Mouse (Mus musculus) ES-CJ7 (cell line): ENCODE results near the gene Susd3.

Experiments used
- DNase-seq: peaks from one replicate; pipeline ENCODE4 v3.0.0; 2011; ENCODE audit warnings: low read depth, low spot score

Susd3 gene

DNA sequence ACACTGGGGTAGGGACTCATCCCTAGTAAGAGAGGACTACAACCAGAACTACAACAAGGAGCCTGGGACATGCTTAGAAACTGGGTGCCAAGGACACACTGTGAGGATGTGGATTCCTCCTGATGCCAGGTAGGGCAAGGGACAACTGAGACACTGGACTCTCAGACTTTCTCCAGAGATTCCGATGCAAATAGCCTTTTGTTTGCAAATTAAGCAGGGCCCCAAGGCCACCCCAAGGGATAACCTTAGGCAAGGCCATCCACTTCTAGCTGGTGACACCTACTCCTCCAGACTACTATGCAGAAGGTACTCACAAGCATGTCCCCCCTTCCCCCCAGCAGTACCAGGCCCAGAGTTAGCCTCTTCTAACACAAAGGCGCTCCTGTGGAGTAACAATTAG is 1.9 kb downstream of the Susd3 start:
- DNase-seq: peak; percentile 7

DNA sequence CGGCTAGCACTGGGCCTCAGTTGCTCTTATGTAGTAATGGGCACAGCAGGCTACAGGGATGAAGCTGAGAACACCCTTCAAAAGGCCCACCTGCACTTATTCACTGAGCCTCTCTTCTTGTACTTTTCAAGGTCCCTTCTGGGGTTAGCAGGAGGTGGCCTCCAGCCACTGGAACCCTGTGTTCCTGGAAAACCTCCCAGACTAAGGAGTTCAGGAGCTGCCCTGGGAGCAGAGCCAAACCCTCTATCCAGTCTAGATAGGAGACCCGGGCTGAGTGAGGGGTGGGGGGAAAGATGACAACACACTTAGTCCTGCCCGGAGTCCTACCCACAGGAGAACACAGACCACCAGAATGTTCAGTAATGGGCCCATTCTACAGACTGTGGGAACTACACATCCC is 2.5 kb downstream of the Susd3 start:
- no peak for DNase-seq

DNA sequence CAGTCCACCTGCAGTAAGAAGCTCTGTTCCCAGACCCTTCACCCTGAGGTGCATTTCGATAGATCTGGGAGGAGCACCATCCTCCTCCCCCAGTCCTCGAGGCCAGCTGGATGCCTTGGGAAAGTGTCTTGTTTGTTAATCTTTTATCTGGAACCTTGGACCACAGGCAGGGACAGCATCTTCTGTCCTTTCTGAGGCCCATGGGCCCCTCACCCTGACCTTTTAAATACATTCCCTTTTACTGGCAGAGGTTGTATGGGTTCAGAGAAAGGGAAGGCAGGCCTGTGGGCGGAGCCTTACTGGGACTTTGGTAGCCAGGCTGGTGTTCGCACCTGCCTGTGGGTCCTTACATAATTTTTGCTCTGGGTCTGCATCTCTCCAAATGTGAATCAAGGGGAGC is 3.3 kb downstream of the Susd3 start:
- DNase-seq: no peak

DNA sequence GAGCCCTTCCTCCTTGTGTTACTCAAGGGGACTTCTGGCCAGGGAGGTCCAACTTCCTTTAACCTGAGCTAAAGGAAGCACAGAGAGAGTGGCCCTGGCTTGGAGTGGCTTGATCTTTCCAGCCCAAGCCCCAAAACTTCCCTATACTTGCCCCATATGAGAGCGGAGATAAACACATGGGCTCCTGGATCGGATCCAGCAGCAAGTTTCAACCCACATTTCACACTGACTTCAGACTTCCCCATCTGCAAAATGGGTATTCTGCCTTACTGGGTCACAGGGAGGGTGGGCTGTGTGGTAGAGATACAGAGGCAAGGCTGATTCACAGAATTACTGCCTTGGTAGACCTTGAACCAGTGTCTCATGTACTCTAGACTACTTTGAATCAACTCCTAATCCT is 5.0 kb downstream of the Susd3 start:
- DNase-seq: no peak

DNA sequence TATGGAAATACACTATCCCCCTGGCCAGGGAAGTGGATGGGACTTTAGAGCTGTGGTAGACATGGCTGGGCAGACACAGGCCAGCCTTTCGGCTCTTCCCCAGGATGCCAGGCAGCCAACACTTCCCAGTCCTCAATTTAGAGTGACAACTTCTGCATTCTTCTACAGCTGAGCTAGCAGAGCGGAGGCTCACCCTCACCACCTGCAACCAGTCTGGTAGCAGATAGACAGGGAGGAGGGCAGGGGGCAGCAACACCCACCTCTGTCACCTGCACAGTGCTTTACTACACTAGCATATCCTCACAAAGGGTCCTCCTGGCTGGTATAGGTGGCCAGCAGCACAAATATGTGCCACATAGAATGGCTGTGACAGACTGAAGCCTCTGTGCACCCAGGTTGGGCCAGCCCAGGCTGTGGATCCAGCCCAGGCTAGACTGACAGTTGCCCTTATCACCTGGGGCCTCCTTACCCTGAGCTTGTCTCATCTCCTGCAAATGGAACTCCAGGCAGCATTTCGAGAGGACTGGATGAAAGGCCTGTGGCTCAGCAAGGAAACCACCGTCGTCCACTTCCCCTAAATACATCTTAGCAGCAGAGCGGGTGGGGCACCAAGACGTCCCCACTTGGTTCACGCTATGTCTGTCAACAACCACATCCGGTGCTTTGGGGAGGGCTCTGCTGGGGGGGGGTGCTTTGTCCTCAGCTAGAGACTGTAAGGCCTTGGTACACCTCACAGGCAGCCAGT is 6.0 kb downstream of the Susd3 start:
- DNase-seq: no peak

DNA sequence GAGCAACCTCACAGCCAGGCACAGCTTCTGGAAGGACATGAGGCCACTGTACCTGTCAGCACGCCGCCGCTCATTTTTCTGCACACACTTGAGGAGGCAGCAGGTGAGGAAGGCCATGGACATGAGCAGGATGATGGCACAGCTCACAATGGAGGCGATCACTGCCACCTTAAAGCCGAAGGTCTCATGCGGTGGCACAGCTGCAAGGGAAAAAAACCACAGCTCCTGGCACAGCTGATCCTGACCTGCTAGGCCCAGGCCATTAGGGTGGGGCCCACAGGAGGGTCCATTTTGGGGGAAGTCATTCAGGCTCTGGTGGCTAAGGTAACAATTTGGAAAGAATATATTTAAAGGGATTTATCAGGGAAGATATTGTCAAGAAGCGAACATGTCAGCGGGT is 9.8 kb downstream of the Susd3 start:
- DNase-seq: no peak

DNA sequence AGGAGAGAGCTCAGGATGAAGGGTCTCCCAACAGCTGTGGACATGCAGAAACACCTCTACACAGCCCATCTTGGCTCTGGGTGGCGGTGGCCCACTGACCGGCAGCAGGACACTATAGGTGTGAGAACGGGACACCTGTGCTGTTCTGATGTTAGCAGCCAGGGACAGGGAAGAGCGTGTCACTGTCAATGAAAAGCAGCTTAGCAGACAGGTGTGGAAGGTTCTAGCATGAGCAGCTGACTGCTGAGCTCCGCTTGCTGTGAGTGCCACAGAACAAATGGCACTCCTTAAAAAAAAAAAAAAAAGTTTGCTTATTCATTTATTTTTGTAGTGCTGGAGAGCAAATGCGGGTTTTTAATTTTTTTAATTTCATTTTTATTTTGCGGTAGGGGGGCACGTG is 10.9 kb downstream of the Susd3 start:
- DNase-seq: no peak

DNA sequence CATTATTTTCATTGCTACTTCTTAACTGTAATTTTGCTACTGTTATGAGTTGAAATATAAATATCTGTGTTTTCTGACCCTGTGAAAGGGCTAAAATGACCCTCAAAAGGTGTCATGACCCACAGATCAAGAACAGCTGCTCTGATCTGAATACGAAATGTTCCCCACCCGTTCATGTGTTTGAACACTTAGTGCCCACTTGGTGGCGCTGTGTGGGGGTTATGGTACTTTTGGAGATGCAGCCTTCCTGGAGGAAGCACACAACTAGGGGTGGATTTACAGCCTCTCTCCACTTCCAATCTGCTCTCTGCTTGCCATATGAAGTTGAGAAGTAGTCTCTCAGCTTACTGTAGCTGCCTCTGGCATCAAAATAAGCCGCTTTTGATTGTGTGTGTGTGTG is 13.8 kb downstream of the Susd3 start:
- DNase-seq: peak; percentile 30

DNA sequence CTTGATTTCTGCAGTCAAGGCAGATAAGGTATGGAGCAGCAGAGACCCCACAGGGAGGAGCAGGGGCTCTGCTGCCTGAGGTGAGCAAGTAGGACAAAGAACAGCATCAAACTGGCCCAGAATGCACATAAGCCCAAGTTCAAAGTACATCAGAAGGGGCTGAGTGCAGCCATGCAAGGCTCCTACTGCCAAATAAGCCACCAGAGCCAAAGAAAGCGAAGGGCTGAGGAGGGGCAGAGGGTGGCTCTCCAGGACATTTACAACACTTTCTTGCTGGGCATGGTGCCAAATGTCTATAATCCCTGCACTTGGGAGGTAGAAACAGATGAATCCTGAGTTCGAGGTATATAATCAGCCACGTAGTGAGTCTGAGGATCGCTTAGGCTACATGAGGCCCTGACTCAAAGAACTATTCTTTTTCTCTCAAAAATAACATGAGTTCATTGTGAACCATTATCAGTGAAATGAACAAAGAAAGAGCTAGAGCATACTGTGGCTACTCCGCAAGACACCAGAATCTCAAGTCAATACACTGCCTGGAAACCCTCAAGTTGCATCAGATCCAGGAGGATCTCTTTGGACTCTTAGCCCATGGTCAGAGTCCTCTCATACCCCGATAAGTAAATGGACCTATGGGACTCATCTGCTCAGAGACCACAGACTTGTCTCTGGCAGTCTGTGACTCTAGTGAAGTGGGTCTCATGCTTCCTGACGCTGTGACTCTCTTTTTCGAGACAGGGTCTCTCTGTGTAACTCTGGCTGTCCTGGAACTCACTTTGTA is 14.5 kb downstream of the Susd3 start:
- no peak for DNase-seq

DNA sequence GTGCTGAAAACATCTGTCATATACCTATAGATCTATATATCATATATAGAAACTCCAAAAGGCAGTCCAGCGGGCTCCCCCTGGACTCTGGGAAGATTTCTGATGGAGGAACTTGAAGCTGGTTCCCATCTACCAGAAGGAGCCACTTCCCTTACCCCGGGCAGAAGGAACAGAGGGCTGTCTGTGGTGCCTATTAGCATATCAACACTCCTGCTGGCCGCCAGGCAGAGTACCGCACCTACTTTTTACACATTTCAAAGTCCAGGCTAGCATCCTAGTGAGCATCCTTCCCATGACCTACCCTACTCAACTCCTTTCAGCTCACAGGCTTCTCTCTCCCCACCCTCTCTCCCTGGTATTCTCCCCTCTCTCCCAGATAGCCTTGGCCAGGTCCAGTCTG is 22.9 kb downstream of the Susd3 start:
- peak; percentile 51 for DNase-seq

DNA sequence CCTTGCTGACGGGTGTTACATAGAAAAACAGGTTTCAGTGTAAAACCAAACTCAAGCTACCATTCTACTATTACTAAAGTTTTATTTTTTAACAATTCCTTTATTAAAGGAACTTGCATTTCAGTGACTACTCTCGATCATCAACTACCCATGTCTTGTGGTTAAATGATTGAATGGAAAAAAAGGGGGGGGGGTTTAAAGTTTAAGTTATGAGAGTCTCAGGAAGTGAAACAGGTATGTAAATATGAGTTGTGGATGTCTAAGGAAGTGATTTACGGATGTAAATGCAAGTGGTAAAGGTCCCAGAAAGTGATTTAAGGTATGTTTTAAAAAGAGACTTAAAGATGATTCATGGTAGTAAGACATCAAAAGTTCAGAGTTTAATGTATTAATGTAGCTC is 23.3 kb downstream of the Susd3 start:
- no peak for DNase-seq

DNA sequence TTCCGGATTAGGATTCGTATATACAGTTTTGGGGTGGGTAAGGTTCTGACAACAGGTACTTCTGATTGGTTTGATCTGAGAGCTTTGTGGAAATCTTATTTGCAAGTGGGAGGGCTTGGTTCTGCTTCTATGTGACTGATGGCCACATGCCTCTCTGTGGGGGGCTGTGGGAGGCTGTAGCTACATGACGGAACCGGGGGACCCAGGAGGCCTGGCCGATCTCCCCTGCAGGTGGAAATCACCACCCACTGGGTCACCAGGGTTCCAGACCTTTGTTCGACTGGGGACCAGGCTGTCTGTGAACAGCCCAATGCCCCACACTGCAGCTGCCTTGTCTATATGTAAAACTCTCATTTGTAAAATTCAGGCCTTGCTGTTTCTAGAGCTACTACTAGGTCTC is 23.8 kb downstream of the Susd3 start:
- no peak for DNase-seq

DNA sequence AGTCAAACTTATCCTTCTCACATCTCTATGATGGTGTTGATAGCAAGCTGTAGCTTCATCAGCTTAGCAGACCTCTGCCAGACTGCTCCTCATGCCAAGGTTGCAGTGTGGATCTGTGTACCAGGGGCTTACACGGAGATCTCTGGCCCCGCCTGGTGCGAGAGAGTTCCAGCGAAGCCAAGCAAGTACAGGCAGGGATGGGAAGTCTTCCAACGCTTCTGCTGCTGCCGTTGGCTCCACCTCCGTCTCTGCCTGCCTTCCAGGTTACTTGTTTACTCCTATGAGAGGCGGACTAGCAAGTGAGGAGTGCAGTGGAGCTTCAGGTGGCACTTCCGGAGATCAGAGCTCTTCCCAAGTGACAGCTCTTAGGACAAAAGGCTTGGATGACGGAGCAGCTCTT is 24.2 kb downstream of the Susd3 start:
- DNase-seq: peak; percentile 28

DNA sequence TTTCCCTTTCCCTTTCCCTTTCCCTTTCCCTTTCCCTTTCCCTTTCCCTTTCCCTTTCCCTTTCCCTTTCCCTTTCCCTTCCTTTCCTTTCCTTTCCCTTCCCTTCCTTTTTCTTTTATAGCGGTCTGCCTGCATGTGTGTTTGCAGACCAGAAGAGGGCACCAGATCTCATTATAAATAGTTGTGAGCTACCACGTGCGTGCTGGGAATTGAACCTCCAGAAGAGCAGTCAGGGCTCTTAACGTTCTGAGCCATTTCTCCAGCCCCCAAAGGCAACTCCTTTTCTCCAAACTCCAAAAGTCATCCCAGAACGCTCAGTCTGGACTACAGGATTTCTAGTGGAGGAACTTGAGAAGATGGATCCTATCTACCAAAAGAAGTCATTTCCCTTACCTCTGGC is 27.6 kb downstream of the Susd3 start:
- peak; percentile 70 for DNase-seq

DNA sequence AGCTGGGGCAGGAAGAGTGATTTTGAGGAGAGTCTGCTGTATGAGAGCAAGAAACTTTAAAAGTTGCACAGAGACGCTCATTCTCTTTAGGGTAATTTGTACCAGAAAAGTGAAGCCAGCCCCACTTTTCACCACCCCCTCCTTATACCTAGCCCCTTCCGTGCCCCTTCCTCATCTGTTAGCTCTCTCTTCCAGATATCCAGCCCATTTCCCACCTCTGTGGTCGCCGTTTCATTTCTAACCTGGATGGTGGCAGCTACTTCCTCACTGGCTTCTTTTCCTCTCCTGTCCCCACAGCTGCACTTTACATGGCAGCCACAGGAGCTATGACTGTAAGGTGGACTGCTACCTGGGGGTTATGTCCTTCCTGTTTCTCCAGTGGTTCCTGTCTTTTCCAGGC is 29.1 kb downstream of the Susd3 start:
- DNase-seq: no peak

DNA sequence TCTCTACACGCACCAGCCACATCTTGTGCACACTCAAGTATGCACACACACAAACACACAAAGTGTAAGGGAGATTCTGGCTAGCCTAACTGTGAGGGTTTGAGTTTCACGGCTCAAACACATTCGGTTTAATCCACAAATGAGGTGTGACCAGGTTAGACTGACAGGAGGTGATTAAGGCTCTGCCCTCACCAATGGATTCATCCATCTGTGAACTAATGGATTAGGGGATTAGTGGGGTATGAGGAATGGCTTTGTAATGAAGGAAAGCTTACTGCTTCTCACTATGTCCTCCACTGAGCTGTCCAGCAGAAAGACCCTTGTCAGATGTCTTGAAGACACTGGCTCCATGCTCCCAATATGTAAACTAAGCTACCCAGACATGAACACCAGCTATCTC is 29.9 kb downstream of the Susd3 start:
- no peak for DNase-seq

DNA sequence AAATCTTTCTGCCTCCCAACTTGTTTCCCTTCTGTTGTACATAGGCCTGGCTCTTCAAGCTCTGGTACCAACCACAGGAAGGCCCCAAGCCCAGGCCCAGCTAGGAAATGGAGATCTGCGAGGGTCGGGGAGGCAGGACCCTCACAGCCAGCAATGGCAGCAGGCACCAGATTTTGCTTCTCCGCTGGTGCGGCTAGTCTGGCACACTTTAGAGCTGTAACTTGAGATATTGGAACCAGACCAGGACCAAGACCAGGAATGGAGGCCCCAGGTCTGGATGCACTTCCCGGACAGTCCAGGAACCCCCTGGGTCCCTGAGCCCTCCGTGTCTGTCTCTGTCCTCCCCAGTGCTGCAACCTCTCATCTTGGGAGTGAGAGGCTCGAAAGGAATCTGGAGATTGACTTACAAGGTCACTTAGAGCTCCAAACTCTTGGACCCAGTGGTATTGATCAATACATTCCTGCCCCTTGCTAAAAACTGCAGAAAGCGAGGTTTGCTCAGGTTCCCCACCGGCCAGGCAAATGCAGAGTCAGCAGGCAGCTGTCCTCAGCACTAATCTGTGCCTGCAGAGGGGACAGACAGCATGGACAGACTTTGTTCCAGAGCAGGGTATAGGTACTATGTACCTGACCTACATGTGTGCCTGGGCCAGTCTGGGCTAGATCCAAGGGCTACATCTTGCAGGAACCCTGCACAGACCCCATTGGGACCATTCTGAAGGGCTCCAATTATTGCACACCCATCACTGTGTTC is 31.5 kb downstream of the Susd3 start:
- DNase-seq: no peak

DNA sequence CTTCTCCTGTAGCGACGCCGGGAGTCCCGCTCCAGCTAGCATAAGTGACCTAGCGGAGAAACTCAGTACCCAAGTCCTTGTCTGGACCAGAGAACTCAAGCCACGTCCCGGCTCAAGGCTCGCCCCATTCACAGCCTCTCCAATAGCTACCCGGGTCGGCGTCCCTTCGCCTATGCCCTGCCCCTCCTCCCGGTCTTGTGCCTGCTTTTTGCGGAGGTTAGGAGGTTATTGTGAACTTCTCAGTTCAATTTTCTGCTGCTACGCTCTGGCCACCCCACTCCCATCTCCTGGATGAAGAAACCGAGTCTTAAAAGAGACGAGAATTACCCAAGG is 32.3 kb downstream of the Susd3 start:
- DNase-seq: no peak

DNA sequence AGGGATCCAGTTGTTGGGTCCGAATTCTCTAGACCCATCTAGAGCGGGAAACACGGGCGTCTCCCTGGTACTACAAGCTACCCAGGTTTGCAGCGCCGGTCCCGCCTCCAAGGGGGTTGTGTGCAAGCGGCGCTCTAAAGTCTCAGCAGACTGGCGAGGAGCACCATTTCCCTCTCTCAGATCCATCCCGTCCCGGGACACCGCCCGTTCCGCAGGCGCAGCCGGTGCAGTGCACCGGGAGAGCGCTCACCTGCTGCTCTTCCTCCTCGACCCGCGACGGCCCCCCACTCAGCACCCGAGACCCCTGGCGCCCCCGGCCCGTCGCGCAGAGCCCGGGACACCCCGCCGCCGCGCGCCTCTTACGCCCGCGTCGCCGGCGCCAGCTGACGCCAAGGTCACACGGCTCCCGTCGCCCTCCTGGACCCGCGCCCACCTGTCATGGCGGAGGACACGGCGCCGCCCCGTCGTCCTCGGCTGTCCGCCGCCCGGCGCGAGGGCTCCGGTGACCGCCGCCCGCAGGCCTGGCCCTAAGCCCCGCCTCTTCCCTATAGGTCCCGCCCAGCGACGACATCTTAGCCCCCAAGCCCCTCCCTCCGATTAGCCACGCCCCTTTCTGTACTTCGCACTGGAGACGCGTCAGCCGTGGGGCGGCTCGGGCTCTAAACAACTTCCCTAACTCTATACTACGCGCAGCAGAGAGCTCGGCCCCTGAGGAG is 32.8 kb downstream of the Susd3 start, which contains the start of gene Card19:
TSS of gene Card19 (minus strand) at position 534 of the 716 bp plus-strand sequence.
- DNase-seq: peak; percentile 92

DNA sequence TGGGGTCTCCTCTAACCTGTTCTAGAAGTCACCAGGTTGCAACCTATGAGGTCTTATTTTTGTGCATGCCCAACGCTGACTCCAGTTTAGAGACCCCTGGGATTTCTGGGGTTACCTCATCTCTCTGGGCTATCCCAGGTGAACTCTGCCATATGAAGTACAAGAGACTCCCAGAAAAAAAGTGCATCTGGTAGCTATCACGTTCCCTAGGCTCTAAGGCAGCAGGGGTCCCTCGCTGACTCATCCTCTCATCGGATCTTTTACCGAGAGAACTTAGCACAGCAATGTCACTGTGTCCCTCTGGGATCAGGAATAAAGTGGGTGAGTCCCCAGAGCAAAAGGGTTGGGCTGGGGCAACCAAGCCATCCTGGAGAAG is 33.4 kb downstream of the Susd3 start:
- no peak for DNase-seq

DNA sequence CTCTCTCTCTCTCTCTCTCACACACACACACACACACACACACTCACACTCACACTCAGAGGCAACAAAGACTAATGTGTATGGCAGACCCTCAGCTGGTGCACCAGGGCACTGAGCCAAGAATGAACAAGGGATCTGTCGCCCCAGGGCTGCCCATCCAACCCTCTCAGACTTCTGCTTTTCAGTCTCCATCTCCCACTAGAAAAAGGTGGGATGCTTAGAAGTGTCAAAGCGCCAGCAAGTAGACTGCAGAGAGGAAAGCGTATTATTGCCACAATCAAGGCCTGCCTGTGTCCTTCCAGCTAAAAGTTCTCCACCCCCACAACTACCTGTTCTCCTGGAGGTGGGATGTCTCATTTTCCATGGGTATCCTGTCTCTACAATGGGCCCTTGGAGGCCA is 34.1 kb downstream of the Susd3 start:
- no peak for DNase-seq

DNA sequence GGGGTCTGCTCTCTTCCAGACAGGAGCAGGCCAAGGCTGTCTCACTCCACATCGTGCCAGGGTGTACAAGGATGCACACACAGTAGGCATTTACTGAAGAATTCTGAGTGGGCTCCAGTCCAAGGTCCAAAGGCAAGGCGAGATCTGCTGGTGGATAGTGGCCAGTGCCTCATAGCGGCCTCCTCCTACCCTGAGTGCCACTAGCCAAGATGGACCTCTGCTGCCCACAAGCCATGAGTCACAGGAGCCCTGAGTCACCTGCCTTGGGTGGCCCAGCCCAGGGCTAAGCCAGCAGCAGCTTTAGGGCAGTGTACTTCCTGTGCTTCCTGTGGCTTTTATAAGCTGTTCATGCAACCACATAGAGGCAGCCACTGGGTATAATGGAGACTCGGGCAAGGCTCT is 35.0 kb downstream of the Susd3 start:
- no peak for DNase-seq
